Mouse (Mus musculus) stomach, postnatal 0 days (tissue): ENCODE measurements at regions not wholly inside any gene's neighbourhood (a gene's known extent, or its start where the extent isn't known, plus 50 kb on each side); places are given as distances from the start of the nearest gene placed in this dataset.

Source experiments
- CTCF ChIP-seq: IDR thresholded peaks from 2 replicates; pipeline ENCODE4 v1.5.1; 2016; ENCODE audit warnings: antibody characterized with exemption, low read depth, mild to moderate bottlenecking, moderate library complexity
- EP300 ChIP-seq: optimal IDR thresholded peaks from 2 replicates; pipeline ENCODE3; 2016; ENCODE audit warnings: antibody characterized with exemption

GRCm38 (mm10) chr2:17821878-17822620 lies 90.8 kb upstream of the Nebl start:
- TF ChIP-seq CTCF, result no peak
- TF ChIP-seq EP300, result no peak
